Mouse (Mus musculus) bone marrow macrophage, adult 2 months (primary cell): Measurements from ENCODE around the gene Htra1.

Experiments used
- CTCF ChIP-seq: IDR thresholded peaks from 2 replicates; pipeline ENCODE4 v1.5.1; 2012; ENCODE audit warnings: low read depth, mild to moderate bottlenecking, low read length, moderate library complexity
- POLR2A ChIP-seq: IDR thresholded peaks from 2 replicates; pipeline ENCODE4 v1.6.1; 2012; ENCODE audit warnings: mild to moderate bottlenecking, low read depth, low read length, borderline replicate concordance

DNA sequence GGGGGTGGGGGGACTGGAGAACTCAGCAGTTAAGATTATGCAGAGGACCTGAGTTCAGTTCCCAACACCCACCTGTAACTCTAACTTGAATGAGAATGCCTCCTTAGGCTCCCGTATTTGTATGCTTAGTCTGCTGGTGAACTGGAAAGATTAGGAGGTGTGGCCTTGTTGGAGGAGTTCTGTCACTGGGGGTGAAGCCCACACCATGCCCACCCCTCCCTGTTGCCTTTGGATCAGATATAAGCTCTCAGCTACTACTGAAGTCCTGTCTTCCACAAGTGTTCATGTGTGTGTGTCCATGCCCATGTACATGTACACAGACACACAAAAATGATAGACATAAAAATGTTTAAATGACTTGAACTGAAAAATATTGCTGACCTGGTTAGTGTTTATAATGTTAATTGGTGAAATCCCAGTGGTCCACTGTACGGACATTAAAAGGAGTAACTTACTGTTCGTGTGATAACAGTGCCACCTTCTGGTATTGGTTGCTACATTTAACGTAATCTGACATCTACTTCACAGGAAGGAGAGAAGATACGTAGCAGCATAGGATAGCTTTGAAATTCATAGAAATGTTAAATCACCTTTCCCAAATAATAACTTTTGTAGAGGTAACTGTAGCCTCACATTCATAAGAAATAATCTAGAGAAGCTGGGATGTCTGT lies 21.1 kb upstream of the Htra1 start:
- TF ChIP-seq POLR2A (no peak), CTCF (no peak)
